Mouse (Mus musculus): ENCODE results near the gene Ocrl.

Gene Ocrl

DNA sequence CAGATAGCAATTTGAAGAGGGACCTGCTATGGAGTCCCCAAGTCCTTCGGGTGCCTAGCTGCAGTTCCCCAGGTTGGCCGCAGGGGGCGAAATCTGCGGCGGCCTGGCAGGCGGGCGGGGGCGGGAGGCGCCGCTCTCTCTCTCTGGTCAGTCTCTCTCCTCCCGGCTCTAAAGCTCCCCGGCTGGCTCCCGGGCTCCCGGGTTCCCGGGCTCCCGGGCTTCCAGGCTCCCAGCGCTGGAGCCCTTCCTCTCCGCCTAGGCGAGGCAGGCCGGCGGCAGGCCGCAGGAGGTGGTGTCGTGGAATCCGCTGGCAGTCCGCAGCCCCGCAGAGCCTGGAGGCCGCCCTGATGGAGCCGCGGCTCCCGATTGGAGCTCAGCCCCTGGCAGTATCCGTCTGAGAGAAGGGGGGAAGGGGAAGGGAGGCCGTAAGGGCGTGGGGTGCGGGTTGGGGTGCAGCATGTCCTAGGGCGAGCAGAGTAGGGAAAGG lies at the start of gene Ocrl:
Ocrl (plus strand) TSS at position 82 of the 487 bp plus-strand sequence.
- peak; percentile 77 for DNase-seq

DNA sequence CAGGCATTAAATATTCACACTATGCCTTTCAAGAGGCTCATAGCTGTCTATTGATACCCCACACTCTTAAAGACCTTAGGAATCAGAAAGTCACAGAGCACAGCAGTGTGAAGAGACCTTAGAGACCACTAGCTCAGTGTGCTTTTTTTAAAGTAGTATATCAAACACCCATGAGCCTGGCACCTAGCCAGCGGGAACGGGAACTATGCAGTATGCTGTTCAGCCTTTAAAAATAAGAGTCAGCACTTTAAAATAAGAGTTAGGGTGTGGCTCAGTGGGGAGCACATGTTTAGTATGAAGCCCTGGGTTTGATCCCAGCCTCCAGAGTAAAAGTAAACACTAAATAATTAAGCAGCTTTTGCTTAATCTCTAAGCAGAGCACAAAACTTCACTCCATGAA lies 32.1 kb upstream of the Ocrl start:
- DNase-seq, result peak; percentile 37

GRCm38 (mm10) chrX:47882813-47883212 lies 29.4 kb upstream of the Ocrl start:
- no peak for DNase-seq

GRCm38 (mm10) chrX:47887401-47887800 lies 24.8 kb upstream of the Ocrl start:
- DNase-seq, result no peak

DNA sequence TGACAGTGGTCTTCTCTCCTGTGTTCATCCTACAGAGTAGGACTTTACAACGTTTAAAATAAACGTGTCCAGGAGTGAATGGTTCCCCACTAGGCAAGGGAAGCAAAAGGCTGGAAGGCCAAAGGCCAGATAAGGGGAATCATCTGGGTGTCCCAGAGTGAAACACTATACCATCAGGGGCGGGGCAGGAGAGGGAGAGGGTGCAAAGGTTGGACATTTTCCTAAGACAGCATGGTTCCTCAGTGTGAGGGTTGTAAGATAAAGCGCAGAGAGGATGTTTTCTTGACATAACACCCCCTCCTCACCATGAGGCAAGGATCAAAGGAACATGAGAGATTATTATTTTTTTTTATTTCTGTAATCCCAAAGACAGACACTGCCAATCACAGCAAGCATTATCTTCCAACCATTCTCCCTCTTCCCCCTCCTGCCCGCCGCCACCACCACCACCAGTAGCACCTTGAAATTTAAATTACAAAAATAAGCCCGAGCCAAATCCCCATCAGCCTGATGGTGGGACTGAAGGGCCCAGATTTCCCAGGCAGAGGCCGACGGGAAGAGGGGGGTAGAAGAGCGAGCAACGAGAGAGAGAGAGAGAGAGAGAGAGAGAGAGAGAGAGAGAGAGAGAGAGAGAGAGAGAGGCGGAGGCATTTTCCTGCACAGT lies 20.8 kb upstream of the Ocrl start:
- DNase-seq, result no peak

DNA sequence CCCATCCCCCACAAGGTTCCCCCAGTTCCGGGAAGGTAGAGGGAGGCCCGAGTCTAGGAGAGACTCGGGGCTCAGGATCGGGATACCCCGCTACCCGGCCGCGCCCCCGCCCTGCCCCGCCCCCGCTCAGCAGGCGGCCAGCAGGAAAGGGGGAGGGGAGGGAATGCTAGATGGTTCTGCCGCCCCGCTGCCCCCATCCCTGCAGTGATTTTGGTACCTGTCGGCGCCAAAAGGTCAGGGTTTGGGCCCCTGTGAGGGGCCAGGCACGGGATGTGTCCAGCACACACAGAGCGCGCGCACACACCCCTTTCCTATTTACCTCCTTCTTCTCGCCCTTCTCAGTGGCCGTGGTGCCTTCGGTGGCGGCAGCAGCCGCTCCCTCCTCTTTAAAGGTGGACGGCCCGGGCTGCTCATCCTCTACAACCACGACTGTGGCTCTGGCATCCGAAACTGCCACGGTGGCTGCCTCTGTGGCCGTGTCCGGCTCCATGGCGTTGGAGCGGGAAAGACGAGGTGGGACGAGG lies 20.2 kb upstream of the Ocrl start:
- peak; percentile 2 for DNase-seq

- DNase-seq, result no peak
Measured at GRCm38 (mm10) chrX:47892431-47893024, 19.7 kb upstream of the Ocrl start, which contains the start of gene Smarca1. Gene Smarca1 (minus strand): TSS chrX:47892974.

- peak; percentile 8 for DNase-seq
Measured at GRCm38 (mm10) chrX:47912904-47913542, 836 bp downstream of the Ocrl start.

GRCm38 (mm10) chrX:47913543-47913938 lies 1.4 kb downstream of the Ocrl start:
- no peak for DNase-seq

GRCm38 (mm10) chrX:47916831-47917230 lies 4.6 kb downstream of the Ocrl start:
- DNase-seq, result no peak

GRCm38 (mm10) chrX:47920541-47920940 lies 8.4 kb downstream of the Ocrl start:
- no peak for DNase-seq

GRCm38 (mm10) chrX:47927981-47928380 lies 15.8 kb downstream of the Ocrl start:
- DNase-seq, result no peak

GRCm38 (mm10) chrX:47930449-47930848 lies 18.3 kb downstream of the Ocrl start:
- peak; percentile 29 for DNase-seq

DNA sequence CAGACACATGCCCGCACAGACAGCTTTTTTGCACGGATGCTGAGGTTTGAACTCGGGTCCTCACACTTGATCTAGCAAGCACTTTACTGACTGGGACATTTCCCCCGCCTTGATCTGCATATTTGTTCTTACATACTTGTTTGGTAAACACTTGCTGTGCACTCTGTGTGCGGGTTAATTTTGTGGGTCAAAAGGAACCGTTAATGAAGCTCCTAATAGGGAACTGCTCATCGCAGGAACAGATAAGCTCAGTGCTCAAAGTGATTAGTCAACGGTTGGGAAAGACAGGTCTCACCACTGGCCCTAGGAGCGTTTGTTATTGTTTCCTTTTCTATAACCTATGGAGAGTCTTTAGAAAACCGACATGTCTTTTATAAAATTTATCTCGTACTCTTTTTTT lies 22.2 kb downstream of the Ocrl start:
- no peak for DNase-seq

- peak; percentile 6 for DNase-seq
Measured at GRCm38 (mm10) chrX:47936885-47937284, 24.7 kb downstream of the Ocrl start.

DNA sequence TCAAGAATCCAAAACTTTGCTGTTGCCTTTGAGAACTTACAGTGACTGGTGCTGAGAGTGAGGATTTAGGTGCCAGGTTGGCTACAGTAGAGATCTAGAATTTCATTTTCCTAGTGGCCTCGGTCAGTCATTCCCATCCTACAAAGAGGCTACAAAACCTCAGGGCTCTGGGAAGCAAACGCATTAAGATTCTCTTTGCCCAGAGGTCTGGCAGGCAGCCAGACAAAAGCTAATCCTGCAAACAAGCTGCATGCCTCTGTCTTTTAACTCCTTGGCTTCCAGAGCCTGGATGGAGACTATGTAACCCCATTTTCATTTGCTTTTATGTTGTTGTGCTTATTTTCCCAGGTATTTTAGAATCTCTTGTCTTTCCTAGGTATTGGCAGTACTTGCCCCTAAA lies 25.6 kb downstream of the Ocrl start:
- DNase-seq, result peak; percentile 44

GRCm38 (mm10) chrX:47949729-47950128 lies 37.5 kb downstream of the Ocrl start:
- peak; percentile 2 for DNase-seq

- DNase-seq, result no peak
Measured at GRCm38 (mm10) chrX:47962579-47962978, 50.4 kb downstream of the Ocrl start.

- DNase-seq, result no peak
Measured at GRCm38 (mm10) chrX:47970371-47970770, 58.2 kb downstream of the Ocrl start.

GRCm38 (mm10) chrX:47970864-47971263 lies 58.7 kb downstream of the Ocrl start:
- DNase-seq, result no peak

DNA sequence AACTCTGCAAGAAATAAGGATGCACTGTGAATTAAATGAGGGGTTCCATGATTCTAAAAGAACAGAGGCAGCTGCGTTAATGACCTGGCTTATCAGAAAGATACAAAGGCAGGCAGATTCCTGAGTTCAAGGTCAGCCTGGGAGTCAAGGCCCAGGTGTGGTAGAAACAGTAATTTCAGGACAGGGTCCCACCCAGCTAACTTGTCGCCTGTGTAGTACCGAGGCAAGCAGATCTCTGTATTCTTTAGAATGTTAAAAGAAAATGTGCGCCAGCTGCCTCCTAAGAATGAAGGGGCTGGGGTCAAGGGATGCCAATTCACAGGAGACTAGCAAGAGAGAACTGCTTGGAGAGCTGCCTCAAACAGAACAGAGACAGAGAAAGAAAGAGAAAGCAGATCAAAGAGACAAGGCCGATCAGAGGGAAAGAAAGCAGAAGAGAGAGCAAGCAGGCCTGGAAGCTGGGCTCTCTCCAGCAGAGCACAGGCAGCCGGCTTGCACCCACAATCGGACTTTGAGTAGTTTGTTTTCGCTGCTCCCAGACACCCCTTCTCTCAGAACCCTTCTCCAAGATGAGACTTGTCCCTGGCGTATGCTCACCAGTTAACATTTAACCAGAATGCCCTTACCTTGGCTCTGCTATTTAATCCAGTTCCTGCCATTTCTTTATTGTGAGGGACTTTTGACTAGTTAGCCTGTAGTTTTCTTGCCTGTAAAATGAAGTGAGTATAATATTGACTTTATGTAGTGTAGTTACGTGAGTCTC lies 59.4 kb downstream of the Ocrl start:
- no peak for DNase-seq

GRCm38 (mm10) chrX:47976551-47976950 lies 64.4 kb downstream of the Ocrl start:
- no peak for DNase-seq

GRCm38 (mm10) chrX:47977078-47977477 lies 64.9 kb downstream of the Ocrl start:
- no peak for DNase-seq

All from lung, postnatal 10 days (tissue).